Mouse (Mus musculus): ENCODE data around the gene Pacs2. TPM values are rescaled to one million over a fixed set of nuclear protein-coding genes. Genes with fewer than 3 reads are reported as not detected.

The Pacs2 gene
- total RNA-seq, 2 experiments from 2014 or later, result 129 to 132 TPM

GRCm38 (mm10) chr12:113075486-113075885 lies 61.2 kb downstream of the Pacs2 start:
- no peak for DNase-seq (ENCODE audit: low spot score in 2 of 2)

- no peak for DNase-seq (ENCODE audit: low spot score in 2 of 2)
Measured at GRCm38 (mm10) chr12:113087276-113087675, 73.0 kb downstream of the Pacs2 start.

- no peak for DNase-seq (ENCODE audit: low spot score in 2 of 2)
Measured at GRCm38 (mm10) chr12:113088026-113088425, 73.7 kb downstream of the Pacs2 start.

GRCm38 (mm10) chr12:113089107-113089506 lies 74.8 kb downstream of the Pacs2 start:
- DNase-seq (ENCODE audit: low spot score in 2 of 2), result no peak

- DNase-seq (ENCODE audit: low spot score in 2 of 2), result no peak
Measured at GRCm38 (mm10) chr12:113090053-113090452, 75.7 kb downstream of the Pacs2 start.

GRCm38 (mm10) chr12:113097040-113097439 lies 82.7 kb downstream of the Pacs2 start:
- no peak for DNase-seq (ENCODE audit: low spot score in 2 of 2)

- DNase-seq (ENCODE audit: low spot score in 2 of 2), result peak; percentile 53 to 64
Measured at GRCm38 (mm10) chr12:113097749-113098281, 83.5 kb downstream of the Pacs2 start, which contains the start of gene Mta1. Gene Mta1 (plus strand): TSS chr12:113098278.

GRCm38 (mm10) chr12:113098530-113099151 lies 84.3 kb downstream of the Pacs2 start:
- DNase-seq (ENCODE audit: low spot score in 2 of 2), result peak; percentile 53 to 59

GRCm38 (mm10) chr12:113099470-113100237 lies 85.3 kb downstream of the Pacs2 start:
- DNase-seq (ENCODE audit: low spot score in 2 of 2), result no peak

- peak in 1 of 2 experiments; percentile 70 for DNase-seq (ENCODE audit: low spot score in 2 of 2)
Measured at GRCm38 (mm10) chr12:113100448-113101076, 86.3 kb downstream of the Pacs2 start.

- DNase-seq (ENCODE audit: low spot score in 2 of 2), result no peak
Measured at GRCm38 (mm10) chr12:113101251-113101960, 87.1 kb downstream of the Pacs2 start.

GRCm38 (mm10) chr12:113102461-113102860 lies 88.2 kb downstream of the Pacs2 start:
- peak; percentile 48 to 72 for DNase-seq (ENCODE audit: low spot score in 2 of 2)

GRCm38 (mm10) chr12:113103846-113104451 lies 89.6 kb downstream of the Pacs2 start:
- DNase-seq (ENCODE audit: low spot score in 2 of 2), result no peak

GRCm38 (mm10) chr12:113106386-113106785 lies 92.1 kb downstream of the Pacs2 start:
- DNase-seq (ENCODE audit: low spot score in 2 of 2), result no peak

GRCm38 (mm10) chr12:113107431-113108124 lies 93.3 kb downstream of the Pacs2 start:
- DNase-seq (ENCODE audit: low spot score in 2 of 2), result no peak

GRCm38 (mm10) chr12:113108528-113109283 lies 94.4 kb downstream of the Pacs2 start:
- DNase-seq (ENCODE audit: low spot score in 2 of 2), result no peak

GRCm38 (mm10) chr12:113109801-113110200 lies 95.5 kb downstream of the Pacs2 start:
- DNase-seq (ENCODE audit: low spot score in 2 of 2), result no peak

- DNase-seq (ENCODE audit: low spot score in 2 of 2), result no peak
Measured at GRCm38 (mm10) chr12:113114141-113114540, 99.8 kb downstream of the Pacs2 start.

GRCm38 (mm10) chr12:113114856-113115538 lies 100.7 kb downstream of the Pacs2 start:
- no peak for DNase-seq (ENCODE audit: low spot score in 2 of 2)
